Mouse (Mus musculus) lung, adult 2 months (tissue): ENCODE measurements around the gene Gm20662. TPM values are rescaled to one million over a fixed set of nuclear protein-coding genes. Genes with fewer than 3 reads are reported as not detected.

Source experiments
- DNase-seq: peaks from one replicate; pipeline ENCODE4 v3.0.0; 2022
- H3K4me1 ChIP-seq: fragments of 200-500 bp; 2 replicates; pipeline ENCODE4 v1.6.1; 2011; ENCODE audit warnings: low read length; ENCODE audit not compliant: control insufficient read depth, insufficient read depth
- H3K4me3 ChIP-seq: fragments of 200-500 bp; replicated peaks from 2 replicates; pipeline ENCODE3; 2011; ENCODE audit warnings: low read depth, mild to moderate bottlenecking, control low read depth, low read length; ENCODE audit errors: extremely low read depth
- CTCF ChIP-seq: fragments of 200-500 bp; IDR thresholded peaks from 2 replicates; pipeline ENCODE4 v1.5.1; 2011; ENCODE audit warnings: mild to moderate bottlenecking, low read length, control low read depth; ENCODE audit not compliant: insufficient read depth
- POLR2A ChIP-seq: fragments of 200-500 bp; IDR thresholded peaks from 2 replicates; pipeline ENCODE4 v1.6.1; 2011; ENCODE audit warnings: low read depth, mild to moderate bottlenecking, control low read depth, low read length, borderline replicate concordance; ENCODE audit errors: extremely low read depth
- WGBS: fragments of 180-500 bp; shearing (Covaris S2); methylation state at CpG from one replicate; pipeline ENCODE4 v1.1.7; 2018; 5-methylcytosine and 5-hydroxymethylcytosine counted together
- polyA plus RNA-seq: library from polyadenylated mRNA; depleted of rRNA; stranded (reverse); fragments of >200 nt; gene quantifications from 2 replicates; pipeline ENCODE4 v1.2.3, GENCODE M21; 2012

Gm20662 gene
- polyA plus RNA-seq, 1 experiment = 11.5 TPM

DNA sequence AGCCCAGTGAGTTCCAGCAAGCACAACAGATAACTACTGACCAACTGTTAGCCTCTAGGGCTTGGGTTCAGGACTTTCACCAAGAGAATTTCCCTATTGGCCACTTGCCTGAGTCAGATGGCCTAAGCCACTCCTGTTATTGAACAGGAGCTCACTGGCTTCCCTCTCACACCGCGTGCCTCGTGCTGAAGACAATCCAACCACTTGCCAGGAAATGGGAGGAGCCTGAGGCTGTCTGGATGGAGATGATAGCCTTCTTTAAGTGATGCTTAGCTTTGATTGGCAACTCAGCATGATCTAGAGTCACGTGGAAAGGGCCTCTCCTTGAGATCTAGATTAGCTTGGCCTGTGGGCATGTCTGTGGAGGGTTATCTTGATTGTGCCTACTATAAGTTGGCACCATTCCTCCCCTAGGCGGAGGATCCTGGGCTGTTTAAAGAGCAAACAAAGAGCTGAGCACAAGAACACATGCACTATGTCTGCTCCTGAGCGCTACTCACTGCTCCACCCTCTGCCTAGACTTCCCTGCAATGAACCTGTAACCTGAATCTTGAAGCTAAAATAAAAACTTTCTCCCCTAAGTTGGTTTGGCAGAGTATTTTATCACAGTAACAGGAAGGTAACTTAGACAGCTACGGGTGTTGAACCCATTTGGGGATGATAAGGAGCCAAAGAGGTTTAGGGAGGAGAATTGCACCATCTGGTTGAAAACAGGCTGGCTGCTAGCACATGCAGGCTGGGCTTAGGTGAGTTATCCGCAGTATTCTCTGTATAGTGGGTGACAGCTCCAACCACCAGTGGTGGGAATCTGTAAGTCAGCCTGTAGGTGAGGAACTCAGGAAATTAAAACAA lies 24.2 kb upstream of the Gm20662 start:
- Histone ChIP-seq H3K4me1 (peaks cover 13% of the 10 kb centered on the region), H3K4me3 (no peak overlapping the region)
- no peak for TF ChIP-seq CTCF
- TF ChIP-seq POLR2A = no peak
- WGBS = 44% methylated on average over 8 of the region's 8 CpGs
- no peak for DNase-seq

DNA sequence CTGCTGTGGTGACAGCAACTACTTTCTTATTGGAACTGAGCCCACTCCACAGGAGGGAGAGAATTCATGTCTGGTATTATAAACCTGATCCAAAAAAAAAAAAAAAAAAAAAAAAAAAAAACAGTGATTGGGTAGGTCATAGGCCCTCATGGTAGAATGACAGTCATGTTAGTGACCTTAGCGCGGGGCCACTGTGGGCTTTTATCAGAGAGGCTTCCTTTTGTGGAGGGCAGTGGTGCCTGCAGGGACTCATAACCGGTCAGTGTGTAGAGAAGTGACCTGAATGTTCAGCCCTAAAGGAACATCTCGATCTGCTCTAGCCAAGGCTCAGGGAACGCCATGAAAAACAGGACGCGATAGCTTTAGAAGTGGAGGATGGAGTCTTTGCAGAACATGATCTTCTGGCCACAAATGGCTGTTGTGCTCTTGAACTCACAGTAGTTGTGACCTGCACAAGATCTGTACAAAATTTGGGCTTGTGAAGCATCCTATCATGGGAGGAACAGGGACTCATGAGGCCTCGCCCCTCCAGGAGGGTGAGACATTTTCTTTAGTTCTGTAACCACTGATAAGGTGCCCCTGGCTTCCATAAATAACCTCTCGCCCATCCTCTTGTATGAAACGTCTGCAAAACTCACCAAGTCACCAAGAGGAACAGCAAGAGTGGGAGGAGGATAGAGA lies 21.5 kb upstream of the Gm20662 start:
- no peak overlapping the region for H3K4me3 ChIP-seq
- no peak for DNase-seq
- 71% methylated on average over 10 of the region's 10 CpGs for WGBS
- peaks cover 16% of the 10 kb centered on the region for H3K4me1 ChIP-seq
- TF ChIP-seq POLR2A (no peak), CTCF (no peak)

DNA sequence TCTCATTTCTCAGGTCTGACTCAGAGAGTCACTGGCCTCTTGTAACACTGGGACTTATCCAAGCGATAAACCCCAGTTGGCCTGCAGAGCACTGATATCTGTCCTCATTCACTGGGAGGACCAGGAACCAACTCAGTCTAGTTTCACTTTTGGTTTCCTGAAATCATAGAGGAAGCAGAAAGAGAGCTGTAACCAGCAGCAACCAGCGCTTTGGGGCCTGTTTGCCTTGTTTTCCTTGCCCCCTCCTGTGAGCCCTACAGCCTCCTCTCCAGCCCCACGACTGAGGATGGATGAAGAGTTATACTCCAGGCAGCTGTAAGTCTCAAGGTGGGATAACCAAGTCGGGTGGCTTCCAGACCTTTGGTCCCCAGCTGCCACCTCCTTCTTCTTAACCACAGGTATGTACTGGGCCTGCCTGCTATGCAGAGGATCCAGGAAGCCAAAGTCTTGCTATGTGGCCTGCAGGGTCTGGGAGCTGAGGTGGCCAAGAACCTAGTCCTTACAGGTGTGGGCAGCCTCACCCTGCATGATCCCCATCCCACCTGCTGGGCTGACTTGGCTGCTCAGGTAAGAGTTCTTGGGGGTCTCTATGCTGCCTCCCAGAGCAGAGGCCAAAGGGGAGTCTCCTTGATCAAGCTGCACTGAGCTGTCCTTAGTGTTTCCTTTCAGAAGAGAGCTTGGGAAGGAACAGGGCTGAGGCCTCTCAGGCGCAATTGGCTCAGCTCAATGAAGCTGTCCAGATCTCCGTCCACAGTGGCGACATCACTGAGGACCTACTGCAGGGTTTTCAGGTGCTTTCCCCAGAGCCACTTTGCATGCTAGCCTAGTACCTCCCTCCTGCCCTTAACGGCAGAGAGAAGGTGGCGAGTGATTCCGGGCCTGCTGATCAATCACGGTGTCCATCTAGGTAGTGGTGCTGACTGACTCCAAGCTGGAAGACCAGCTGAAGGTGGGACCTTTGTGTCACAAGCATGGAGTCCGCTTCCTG lies 20.5 kb upstream of the Gm20662 start, which contains the start of gene Uba7:
Gene Uba7 (plus strand): TSS at position 107 of the 988 bp plus-strand sequence.
- peak within 1 kb of the TSS; percentile 89 for H3K4me3 ChIP-seq
- peaks cover 16% of the 10 kb centered on the region for H3K4me1 ChIP-seq
- WGBS = 45% methylated on average over 12 of the region's 12 CpGs
- DNase-seq = peak; percentile 58
- TF ChIP-seq CTCF = no peak
- TF ChIP-seq POLR2A = peak; percentile 19; the same call in 1 of the 2 replicates

DNA sequence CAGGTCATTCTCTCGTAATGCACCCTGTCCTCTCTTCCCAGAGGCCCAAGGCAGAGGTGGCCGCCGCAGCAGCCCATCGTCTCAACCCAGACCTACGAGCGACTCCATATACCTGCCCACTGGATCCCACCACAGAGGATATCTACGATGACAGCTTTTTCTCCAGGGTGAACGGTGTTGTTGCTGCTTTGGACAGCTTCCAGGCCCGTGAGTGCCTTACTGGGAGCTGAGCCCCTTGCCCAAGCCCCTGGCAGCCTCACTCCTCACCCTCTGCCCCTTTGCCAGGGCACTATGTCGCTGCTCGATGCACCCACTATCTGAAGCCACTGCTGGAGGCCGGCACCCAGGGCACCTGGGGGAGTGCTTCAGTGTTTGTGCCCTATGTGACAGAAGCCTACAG lies 17.3 kb upstream of the Gm20662 start:
- Histone ChIP-seq H3K4me1 (peaks cover 39% of the 10 kb centered on the region), H3K4me3 (no peak overlapping the region)
- WGBS = 90% methylated on average over 12 of the region's 12 CpGs
- DNase-seq = no peak
- TF ChIP-seq POLR2A = no peak
- TF ChIP-seq CTCF = no peak

GRCm38 (mm10) chr9:107981684-107982605 lies 14.2 kb upstream of the Gm20662 start:
- no peak for TF ChIP-seq POLR2A
- TF ChIP-seq CTCF = no peak
- no peak for DNase-seq
- Histone ChIP-seq H3K4me3 (no peak overlapping the region), H3K4me1 (peaks cover 33% of the 10 kb centered on the region)
- WGBS = 23% methylated on average over 7 of the region's 7 CpGs

DNA sequence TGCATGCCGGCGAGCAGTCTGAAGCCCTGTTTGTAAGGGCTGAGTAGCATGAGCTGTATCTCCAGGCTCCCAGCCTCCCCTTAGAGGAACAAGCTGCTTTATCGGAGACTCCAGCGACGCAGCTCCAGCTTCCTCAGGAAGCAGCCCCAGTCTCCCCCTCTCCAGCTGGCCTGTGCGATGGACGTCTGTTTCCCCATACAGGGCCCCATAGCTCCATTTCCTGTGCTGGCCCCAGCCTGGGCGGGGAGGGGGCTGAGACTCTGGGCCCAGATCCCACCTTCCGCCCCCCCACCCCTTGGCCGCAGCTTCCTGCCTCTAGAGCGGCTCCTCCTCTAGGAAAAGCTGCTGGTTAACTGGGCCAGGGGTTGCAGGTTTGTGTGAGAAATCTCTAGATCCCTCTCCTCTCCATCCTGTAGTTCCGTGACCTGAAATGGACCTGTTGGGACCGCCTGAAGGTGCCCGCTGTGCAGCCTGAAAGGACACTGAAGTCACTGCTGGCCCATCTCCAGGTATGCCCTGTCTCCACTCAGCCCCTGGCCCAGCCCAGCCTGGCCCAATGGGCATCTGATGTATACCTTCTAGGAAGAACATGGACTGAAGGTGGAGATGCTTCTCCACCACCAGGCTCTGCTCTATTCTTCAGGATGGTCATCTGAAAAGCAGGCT lies 13.3 kb upstream of the Gm20662 start, which contains the start of gene Gm20661:
Gene Gm20661 (plus strand): TSS at position 378 of the 666 bp plus-strand sequence.
- WGBS = 27% methylated on average over 14 of the region's 14 CpGs
- peak; percentile 44 for DNase-seq
- Histone ChIP-seq H3K4me3 (peak within 1 kb of the TSS; percentile 14), H3K4me1 (peaks cover 33% of the 10 kb centered on the region)
- TF ChIP-seq CTCF (no peak), POLR2A (peak; percentile 32; the same call in 1 of the 2 replicates)

- H3K4me1 ChIP-seq = peaks cover 30% of the 10 kb centered on the region
- 25% methylated on average over 4 of the region's 4 CpGs for WGBS
- H3K4me3 ChIP-seq = peak overlapping the region; percentile 14
- no peak for DNase-seq
- TF ChIP-seq CTCF (no peak), POLR2A (peak; percentile 58; the same call in 1 of the 2 replicates)
Observed at GRCm38 (mm10) chr9:107983421-107983890, 12.7 kb upstream of the Gm20662 start.
